Mouse (Mus musculus) cerebellum, adult (tissue): ENCODE data around the gene Cxcl9.

ENCODE experiments used
- ATAC-seq: cut with Nextera tagmentation; 2 replicates; pipeline ENCODE4 v1.9.2; 2017; ENCODE audit warnings: mild to moderate bottlenecking, moderate library complexity, mixed read lengths; ENCODE audit not compliant: insufficient number of reproducible peaks, low FRiP score, low TSS enrichment

Gene Cxcl9

DNA sequence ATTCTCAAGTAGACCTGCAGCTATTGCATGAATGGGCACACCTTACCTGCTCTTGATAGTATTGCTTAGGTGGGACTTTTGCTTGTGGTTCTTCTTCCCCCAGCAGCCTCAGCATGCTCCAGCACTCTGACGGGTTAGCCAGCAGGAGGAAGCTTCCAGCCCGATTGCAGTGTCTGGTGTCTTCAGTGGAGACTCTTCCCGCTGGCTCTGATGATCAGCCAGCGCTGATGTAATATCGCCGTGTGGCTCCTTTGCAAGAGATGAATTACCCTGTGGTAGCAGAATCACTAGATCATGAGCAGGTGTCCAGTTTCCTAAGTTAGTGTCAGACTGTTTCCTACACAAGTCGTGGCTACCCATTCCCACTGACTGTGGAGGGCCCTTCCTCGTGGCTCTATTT is 17.1 kb upstream of the Cxcl9 start:
- no peak for ATAC-seq

DNA sequence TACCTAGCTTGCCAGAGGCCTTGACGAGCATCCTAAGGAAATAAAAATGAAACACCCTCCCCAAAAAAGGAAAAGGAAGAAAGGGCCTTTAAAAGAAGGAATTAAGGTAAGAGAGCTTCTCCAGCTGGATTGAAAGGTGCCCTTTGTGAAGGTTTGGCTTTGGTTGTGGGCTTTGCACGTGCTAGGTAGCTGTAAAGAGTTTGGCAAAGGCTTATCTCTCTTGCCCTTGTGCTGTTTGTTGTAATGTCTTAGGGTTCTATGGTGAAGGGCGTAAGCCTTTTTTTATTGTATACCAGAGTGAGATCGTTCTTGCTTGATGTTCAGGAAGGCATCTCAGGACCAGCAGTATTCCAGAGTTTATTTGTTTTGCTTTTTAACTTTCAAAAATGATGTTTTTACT is 12.7 kb upstream of the Cxcl9 start:
- ATAC-seq = no peak

DNA sequence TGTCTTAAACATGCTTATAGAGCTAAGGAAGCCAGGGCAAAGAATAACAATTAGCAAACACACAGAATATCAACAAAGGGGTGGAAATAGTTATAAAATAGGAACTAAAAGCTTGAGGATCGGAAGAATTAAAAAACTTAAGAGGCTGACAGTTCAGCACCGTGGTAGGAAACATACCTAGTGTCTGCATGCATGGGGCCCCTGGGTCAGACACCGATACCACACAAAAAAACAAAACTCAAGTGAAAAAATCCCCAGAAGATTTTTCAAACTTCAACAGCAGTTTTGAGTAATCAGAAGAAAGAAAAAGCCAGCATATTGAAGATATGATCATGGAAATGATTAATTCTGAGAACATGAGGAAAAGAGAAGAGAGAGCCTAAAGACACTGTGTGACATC is 8.9 kb upstream of the Cxcl9 start:
- ATAC-seq = no peak

DNA sequence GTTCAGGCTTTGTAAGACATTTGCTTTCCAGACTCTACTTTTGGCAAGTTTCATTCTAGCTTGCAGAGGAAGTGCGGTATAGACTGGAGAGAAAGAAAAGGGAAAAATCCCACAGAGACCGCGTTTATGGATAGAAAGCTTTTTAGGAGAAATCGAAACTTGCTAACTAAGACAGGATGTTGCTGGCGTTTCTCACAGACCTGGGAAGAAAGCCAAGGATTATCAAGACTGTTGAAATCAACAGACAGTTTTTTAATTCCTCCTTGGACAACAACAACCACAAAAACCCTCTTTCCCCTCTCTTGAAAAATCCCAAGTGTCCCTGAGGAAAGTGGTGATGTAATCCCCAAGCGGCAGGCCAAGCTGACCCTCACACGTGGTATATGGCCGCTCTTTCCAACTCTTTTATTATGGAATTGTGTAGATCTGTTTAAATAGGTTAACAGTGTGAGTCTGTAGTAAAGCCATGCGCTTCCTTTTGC is 4.5 kb upstream of the Cxcl9 start:
- ATAC-seq = no peak

DNA sequence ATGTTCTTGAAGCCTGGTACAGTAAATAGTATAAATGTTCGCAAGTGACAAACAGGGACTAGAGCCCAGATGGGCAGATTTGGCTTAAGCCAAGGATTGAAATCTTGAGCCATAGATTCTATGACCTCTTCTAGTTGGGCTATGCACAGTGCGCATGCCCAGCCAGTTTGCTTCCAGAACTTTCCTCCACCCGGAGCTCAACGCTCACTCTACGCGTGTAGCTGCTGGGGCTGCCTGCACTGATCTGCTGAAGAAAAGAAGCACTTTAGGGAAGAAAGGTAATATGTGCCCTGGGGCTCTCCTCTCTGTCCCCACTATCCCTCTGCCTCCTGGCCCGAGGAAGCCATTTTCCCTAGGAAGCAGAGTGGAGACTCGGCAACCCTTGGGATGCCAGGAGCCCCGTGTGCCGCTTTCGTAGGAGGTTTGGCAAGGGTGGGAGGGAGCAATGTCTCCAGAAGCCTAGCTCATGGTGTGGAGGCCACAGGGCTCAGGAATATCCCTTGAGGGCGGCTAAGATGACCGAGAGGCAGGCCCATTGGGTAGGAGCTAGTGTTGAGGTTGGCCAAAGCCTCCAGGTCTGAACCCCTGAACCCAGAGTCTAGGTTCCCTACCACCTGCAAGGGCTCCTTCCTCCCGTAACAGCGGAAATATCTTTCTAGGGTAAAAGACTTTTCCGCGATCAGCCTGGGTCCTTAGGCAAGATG is 3.9 kb upstream of the Cxcl9 start, which contains the start of gene Art3:
Gene Art3, plus strand, starts transcription at position 193 of the 704 bp plus-strand sequence.
- no peak for ATAC-seq

DNA sequence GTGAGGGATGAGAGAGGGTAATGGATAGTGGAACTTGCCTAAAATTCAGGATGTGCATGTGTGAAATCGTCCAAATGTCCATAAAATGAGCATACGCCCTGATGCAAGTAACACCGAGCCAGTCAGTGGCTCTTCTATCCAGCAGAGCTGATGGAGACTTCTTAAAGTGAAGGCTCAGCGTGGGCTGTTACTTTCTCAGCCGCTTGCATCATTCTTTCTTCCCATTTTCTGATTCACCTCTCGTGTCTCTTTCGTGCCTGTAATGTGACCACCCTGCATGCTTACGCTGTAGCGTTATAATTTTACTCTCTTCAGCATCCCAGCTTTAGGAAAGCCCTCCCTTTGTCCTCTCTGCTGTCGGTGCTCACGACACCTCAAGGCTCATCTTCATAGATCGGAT is 3.2 kb upstream of the Cxcl9 start:
- ATAC-seq = no peak

DNA sequence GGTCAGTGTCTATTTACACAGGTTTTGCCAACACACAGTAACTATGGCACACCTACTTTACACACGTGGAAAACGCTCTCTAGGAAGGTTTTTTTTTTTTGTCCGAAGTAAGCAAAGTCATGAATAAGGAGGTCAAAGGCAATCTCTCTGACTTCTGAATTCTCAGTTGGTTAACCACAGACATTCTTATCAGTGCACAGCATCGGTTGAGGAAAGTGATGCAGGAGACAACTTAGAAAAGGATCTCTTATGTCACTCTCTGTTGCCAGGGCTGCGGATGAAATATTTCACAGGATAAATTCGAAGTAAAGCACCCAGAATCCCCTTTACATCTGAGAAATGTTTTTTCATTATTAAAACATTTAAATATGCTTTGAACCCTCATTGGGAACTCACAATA is 512 bp downstream of the Cxcl9 start:
- ATAC-seq = no peak

DNA sequence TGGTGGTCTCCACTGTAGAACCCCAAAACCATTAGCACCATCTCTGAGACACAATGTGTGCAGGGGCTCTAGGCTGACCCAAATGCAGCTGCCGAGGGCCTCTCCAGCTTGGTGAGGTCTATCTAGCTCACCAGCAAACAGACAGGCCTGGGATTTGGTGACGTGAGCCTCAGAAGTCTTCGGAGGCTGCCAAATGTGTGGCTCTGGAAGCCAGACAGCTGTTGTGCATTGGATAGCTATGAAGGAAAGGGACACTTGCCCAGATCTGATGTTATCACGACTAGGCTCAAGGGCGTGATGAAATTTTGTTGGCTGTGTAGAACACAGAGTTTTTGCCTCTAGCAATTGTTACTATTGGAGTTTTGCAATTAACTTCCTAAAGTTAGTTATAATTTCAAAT is 4.6 kb downstream of the Cxcl9 start:
- no peak for ATAC-seq

DNA sequence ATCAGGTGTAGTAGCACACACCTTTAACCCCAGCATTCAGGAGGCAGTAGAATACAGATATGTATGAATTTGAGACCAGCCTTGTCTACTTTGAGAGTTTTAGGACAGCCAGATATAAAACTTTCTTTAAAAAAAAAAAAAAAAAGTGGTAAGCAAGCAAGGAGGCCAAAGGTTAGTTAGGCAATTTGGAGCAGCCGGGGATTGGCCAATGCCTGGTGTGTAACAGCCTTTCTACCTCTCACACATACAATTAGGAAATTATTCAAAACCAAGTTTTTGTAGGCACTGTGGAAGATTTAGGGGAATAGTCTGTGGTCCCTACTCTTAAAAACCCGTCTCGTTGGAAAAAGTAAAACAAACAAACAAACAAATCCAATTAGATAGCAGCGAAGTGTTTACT is 5.3 kb downstream of the Cxcl9 start:
- no peak for ATAC-seq

DNA sequence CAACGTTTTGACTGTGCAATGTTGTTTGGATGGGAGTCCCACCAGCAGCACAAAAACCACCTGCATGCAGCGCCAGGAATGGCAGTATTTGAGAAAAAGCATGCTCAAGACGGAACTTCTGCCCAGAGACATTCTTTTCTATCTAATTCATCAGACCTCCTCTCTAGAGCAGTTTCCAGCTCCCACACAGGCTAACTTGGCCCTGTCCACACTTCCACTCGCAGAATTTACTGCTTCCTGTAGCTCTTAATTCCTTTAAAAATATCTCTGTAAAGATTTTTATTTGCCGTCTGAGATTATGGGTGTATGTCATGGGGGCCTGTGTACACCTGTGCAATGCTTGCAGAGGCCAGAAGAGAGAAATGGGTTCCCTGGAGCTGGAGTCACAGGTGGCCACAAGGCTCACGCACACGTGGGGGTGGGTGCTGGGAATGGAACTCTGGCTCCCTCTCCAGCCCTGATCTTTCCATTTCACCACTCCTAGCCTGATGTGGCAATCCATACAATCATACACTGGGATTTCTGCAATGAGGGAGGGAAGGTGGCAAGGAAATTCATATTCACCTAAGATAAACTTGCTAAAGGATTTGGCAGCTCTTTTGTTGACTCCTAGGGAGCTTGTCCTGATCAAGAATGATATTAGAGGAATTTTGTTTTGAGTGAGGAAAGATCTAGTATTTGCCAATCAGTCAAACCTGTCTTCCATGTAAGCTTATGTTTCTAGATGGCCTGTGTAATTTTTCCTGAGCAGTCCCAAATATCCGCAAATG is 6.1 kb downstream of the Cxcl9 start:
- ATAC-seq = no peak

DNA sequence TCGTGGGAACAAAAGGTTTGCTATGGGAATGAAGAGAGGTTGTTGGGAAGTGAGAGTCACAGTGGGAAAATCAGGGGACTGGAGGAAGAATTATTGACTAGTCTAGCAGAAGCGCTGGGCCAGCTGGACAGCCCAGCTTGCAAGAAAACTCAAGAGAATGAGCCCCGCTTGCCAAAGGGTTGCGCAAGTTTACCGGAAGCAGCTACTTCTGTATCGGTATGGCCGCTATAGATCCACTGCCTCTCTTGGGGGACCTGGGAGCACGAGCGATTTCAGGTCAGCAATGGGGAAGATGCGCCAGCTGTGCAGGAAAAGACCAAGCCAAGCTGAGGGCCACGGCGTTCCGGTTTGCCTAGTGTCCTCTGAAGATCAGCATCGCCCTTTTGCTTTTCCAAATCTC is 9.3 kb downstream of the Cxcl9 start:
- no peak for ATAC-seq

DNA sequence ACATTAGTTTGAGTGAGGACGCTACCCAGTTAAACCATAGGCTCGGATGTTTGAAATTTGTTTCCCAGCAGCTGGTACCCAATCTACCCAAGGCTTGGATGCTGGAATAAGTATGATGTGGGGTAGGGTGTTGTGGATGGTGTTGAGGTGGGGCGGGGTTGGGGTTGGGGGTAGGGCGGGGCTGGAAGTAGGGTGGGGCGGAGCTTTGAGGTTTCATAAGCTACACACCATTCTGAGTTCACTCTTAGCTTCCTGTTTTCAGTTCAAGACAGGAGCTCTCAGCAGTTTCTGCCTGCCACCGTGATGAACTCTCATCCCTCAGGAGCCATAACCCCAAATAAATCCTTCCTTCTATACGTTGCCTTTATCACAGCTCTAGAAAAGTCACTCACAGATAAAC is 9.8 kb downstream of the Cxcl9 start:
- no peak for ATAC-seq

DNA sequence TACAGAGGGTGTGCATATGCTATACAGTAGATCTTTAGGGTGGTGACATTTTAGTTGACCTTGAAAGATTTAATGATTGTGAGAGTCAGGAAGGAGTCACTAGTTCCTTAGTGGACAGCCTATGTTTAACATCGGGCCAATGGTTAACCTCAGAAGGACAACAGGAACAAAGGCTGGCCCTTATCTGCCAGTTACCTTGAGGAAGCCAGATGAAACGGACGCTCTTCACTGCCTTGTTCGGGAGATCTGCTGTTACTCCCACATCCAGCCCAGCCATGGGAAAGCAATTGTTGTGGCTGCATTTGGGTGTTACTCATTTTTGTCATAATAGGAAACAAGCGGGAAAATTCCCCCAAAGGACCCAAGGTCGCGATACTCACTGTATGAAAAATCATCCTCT is 14.1 kb downstream of the Cxcl9 start:
- ATAC-seq = no peak

DNA sequence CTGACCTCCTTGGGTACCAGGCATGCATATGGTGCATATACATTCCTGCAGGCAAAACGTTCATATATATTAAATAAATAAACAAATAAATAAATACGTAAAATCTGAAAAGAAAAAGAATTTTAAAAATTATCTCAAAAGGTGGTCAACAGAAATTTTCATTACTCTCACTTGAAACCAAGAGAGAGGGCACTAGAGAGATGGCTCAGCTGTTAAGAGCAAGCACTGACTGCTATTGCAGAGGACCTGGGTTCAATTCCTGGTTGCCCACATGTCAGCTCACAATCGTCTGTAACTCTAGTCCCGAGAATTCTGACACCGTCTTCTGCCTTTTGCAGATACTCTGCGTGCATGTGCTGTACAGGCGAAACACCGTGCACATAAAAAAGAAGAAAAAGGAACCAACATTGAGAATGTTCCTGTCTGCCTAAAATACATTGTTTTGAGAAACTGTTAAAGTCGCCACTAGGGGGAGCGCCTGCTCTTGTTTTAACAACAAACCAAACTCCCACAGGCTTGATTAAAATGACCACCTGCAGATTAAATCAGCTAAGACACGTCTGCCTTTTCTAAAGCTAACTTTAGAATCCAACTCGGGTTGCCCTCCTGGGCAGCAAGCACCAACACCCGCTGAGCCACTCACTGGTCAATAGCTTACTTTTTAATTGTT is 15.7 kb downstream of the Cxcl9 start:
- no peak for ATAC-seq

DNA sequence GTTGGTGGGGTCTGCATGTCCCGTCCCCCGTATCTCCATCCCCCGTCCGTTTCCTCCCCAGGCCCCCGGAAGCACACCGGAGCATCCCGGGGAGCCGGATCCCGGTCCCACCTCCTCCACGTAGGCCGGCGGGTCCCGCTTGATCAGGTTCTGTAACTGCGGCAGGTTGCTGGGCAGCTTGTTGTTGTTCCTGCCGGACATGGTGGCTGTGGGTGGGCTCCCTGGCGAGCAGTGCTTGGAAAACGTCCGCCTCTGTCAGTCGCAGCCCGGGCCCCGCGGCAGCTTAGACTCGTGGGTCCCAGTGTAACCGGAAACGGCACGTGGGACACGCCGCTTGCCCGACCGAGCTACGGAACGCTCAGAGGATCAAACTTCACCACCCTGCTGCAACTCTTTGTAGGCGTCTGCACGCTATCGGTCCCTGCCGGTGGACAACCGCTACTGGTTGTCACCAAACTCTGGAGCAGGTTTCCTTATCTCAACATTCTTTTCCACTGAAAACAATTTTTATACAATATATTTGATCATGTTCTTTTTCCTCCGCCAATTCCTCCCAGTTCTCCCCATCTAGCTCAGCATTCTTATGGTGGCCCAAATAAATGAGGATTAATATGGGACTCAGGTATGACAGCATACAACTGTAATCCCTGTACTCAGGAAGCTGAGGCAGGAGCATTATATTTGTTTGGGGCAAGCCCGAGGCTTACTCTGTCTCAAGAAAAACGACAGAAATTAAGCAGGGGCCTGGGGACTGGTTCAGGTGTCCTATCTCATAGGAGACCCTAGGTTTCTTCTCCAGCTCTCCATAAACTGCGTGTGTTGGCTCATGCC is 18.0 kb downstream of the Cxcl9 start, which contains the start of gene Sdad1:
Gene Sdad1, minus strand, starts transcription at position 799 of the 831 bp plus-strand sequence.
- peak; percentile 75 for ATAC-seq

DNA sequence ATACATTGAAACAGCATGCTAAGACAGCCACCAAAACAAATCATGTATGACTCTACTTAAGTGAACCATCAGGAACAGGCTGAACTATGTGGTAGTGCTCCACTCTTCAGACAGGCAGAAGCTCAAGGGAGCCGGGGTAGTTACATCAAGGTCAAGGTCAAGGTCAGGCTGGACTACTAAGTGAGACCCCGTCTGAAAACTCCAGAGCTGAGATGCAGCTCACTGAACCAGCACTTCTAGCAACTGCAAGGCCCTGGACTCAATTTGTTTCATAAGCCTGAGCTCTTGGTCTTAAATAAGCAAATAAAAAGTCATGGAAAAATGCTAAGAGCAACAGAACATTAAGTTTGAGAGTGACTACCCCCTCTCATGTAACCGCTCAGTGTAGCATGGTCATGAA is 23.6 kb downstream of the Cxcl9 start:
- ATAC-seq = no peak

DNA sequence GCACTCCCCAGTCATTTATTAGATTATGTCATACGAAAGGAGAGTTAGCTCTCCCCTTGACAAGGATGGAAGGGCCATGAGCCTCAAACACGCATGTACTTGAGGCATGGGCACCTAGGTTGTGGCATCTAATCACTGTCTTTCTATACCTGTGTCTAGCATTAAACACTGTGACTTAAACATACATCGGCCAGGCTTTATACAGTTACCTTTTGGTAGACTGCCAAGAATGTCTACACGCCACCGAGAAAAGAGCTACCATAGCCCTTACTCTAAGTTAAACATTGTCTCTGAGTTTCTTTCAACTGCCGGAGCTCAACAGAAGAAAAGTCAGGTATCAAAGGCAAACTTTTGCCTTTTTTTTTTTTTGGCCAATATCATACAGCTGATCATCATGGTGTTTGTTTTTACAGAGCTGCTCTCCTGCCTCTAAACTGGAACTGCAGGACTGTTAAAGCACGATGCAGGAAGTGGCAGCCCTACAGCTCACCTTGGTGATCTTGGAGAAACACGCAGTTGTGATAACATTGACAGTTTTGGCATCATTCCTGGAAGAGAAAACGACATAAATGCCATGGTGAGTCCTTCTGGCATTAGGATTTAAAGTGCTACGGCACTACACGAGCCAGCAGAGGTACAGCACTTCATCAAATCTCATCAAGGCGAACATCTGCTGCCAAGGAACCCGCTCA is 25.6 kb downstream of the Cxcl9 start:
- ATAC-seq = no peak

DNA sequence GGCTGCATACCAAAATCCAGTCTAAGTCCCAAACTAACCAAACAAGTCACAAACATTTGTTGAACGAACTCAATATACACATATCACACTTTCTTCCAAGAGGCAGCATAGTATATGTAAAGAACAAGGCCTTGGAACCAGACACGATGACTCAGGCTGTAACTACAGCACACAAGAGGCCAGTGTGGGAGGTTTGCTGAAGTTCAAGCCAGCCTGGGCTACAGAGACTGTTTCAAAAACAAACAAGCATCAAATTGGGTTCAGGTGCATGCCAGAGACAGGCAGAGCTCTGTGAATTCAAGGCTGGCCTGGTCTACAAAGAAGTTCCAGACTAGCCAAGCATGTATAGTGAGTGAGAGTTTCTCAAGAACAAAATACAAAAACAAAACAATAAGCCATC is 33.4 kb downstream of the Cxcl9 start:
- ATAC-seq = no peak

DNA sequence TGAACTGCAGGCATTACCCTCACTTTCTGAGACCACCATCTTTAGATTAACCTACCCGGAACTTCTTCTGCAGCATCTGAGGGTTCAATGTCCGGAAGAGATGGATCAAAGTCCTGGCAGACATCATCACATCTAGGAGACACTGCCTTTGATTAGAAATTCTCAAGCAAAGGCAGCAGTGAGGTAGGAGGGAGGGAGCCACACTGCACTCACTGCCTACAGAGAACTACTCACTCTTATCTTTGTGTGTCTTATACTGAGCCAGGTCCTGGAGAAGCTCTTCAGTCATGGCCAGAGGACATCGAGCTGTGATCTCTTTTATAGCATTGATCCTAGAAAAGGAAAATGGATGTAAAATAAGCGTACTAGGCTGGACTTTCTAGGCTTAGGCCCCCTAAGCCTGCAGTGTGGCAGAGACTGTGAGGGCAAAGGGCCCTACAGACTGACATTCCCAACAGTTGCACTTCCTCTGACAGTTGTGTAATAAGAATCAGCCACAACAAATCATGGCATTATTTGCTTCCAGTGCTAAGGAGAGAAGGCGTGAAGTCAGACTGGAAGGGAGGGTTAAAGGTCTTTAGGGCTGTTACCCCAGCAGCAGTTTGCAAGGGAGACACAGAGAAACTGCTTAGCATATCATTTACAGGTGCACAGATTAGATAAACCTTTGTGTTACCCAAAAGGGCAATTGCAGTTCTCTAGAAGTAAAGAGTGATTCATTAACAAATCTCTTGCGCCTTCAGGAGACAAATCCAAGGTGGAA is 36.0 kb downstream of the Cxcl9 start:
- ATAC-seq = no peak
